Mouse (Mus musculus) CH12F3 (cell line): ENCODE data around the gene Capn12.

Source experiments
- in situ Hi-C: fragments of 300-500 bp; cut with MboI; formaldehyde crosslinking; loops from 2 replicates; pipeline ENCODE4 v1.14.3; 2020; ENCODE audit warnings: low sequenced_read_pairs

Gene Capn12

GRCm38 (mm10) chr7:28941542-28941941, 60.3 kb downstream of the Capn12 start:
- in situ Hi-C loops = no loop called here
